Mouse (Mus musculus): ENCODE results near the gene Dgcr6. TPM values are rescaled to one million over a fixed set of nuclear protein-coding genes. Genes with fewer than 3 reads are reported as not detected.
A peak's percentile ranks its signal among the peaks of the same experiment; 100 is the strongest.
"Not testable (repeated sequence)": the region's sequence is repeated elsewhere in the genome, so short reads cannot be mapped to it uniquely, and the experiment has no call there.

Gene Dgcr6
- 77.8 and 78.2 TPM in 2 replicates for polyA plus RNA-seq (2015; fragmentation: Nextera tagmentation; extraction: Ambion mirVana)

- Histone ChIP-seq H3K4me3 (replicated peaks) (no peak within 1 kb of the TSS), H3K4me1 (no peaks in the 10 kb centered on the region), H3K27ac (no peak within 1 kb of the TSS), H3K36me3 (no peaks in the 10 kb centered on the region), H3K4me2 (peak within 1 kb of the TSS; percentile 11; the same call in 1 of the 2 replicates), H3K27me3 (replicated peaks) (peaks cover 5% of the 10 kb centered on the region; the same call in 1 of the 2 replicates), H3K9ac (no peak within 1 kb of the TSS), H3K9me3 (no peaks in the 10 kb centered on the region)
- peak; percentile 71 for ATAC-seq (ENCODE audit: insufficient read depth, low FRiP score, low read depth)
- 11% methylated on average over 11 of the region's 11 CpGs for WGBS
Observed at GRCm38 (mm10) chr16:18052731-18053202, at the start of gene Dgcr6. Gene Dgcr6, plus strand, starts transcription at chr16:18052860.

DNA sequence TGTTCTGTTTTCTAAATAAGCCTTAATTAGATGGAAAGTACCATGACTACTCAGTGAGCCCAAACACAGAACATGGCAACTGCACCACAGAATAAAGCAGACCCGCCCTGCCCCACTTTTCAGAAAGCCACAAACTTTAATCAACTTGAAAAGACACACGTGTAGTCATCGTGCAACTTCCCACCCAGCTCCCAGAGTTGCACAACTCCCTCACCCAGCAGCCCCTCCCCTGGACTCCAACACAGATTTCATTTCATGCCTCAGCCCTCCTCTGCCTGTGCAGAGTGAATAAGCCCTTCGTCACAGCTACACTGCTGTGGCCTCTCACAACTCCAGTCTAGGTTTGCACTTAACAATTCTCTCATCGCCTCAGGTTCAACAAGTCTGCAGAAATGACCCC lies 48.1 kb upstream of the Dgcr6 start:
- Histone ChIP-seq H3K4me3 (replicated peaks) (no peak overlapping the region), H3K9me3 (no peaks in the 10 kb centered on the region), H3K36me3 (no peaks in the 10 kb centered on the region), H3K9ac (no peak overlapping the region), H3K27me3 (replicated peaks) (no peaks in the 10 kb centered on the region), H3K4me1 (no peaks in the 10 kb centered on the region), H3K4me2 (no peak overlapping the region), H3K27ac (no peak overlapping the region)
- 69% methylated on average over 5 of the region's 5 CpGs for WGBS
- no peak for ATAC-seq (ENCODE audit: insufficient read depth, low FRiP score, low read depth)

DNA sequence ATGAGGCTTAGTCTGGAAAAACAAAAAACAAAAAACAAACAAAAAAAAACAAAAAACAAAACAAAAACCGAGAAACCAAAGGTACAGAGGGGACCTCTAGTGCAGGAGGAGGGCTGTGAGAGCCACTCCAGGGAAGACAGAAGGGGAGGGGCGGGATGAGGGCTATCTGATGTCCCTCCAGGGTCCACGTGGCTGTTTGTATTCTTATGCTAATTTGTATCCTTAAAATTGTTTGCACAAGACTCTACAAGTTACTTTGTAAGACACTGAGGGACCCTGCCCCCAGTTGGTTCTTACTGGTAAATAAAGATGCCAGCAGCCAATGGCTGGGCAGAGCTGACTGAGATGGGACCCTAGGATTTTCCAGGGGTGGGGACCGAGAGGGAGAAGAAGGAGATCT lies 45.6 kb upstream of the Dgcr6 start:
- Histone ChIP-seq H3K36me3 (no peaks in the 10 kb centered on the region), H3K4me2 (no peak overlapping the region), H3K4me3 (replicated peaks) (no peak overlapping the region), H3K27ac (no peak overlapping the region), H3K27me3 (replicated peaks) (no peaks in the 10 kb centered on the region), H3K9ac (no peak overlapping the region), H3K9me3 (no peaks in the 10 kb centered on the region), H3K4me1 (no peaks in the 10 kb centered on the region)
- no peak for ATAC-seq (ENCODE audit: insufficient read depth, low FRiP score, low read depth)
- 35% methylated on average over 4 of the region's 4 CpGs for WGBS

- no peaks in the 10 kb centered on the region for H3K36me3 ChIP-seq
- no peak for ATAC-seq (ENCODE audit: insufficient read depth, low FRiP score, low read depth)
- H3K4me2 ChIP-seq, result no peak overlapping the region
- 61% methylated on average over 6 of the region's 6 CpGs for WGBS
- no peaks in the 10 kb centered on the region for H3K9me3 ChIP-seq
- no peak overlapping the region for H3K27ac ChIP-seq
- no peak overlapping the region for H3K9ac ChIP-seq
- H3K4me1 ChIP-seq, result no peaks in the 10 kb centered on the region
- H3K4me3 ChIP-seq (replicated peaks), result no peak overlapping the region
- no peaks in the 10 kb centered on the region for H3K27me3 ChIP-seq (replicated peaks)
Observed at GRCm38 (mm10) chr16:18011101-18011500, 41.6 kb upstream of the Dgcr6 start.

DNA sequence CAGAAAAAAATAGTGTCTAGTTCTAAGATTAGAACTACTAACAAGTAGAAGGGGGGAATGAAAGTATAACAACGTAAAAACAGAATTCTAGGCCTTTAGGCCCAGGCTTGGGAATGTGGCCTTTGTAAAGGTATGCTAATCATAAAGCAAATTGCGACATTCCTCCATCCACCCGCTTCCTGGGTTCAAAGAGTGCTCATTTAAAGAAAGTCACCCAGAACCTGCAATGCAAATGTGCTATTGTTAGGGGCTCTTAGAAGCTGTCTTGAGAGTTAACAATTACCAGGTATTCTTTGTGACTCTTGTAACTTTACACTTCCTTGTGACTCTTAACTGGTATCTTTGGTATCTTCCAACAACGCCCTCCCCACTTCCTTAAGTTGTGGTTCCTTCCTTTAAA lies 36.2 kb upstream of the Dgcr6 start:
- not testable (repeated sequence) for H3K4me3 ChIP-seq (replicated peaks); H3K4me1 ChIP-seq; H3K36me3 ChIP-seq; H3K27ac ChIP-seq; H3K9ac ChIP-seq; H3K4me2 ChIP-seq; H3K9me3 ChIP-seq; H3K27me3 ChIP-seq (replicated peaks); ATAC-seq (ENCODE audit: insufficient read depth, low FRiP score, low read depth)
- 61% methylated on average over 4 of the region's 4 CpGs for WGBS

- no peaks in the 10 kb centered on the region for H3K27me3 ChIP-seq (replicated peaks)
- no peak overlapping the region for H3K27ac ChIP-seq
- no peaks in the 10 kb centered on the region for H3K36me3 ChIP-seq
Observed at GRCm38 (mm10) chr16:18022780-18023557, 29.7 kb upstream of the Dgcr6 start.

GRCm38 (mm10) chr16:18027371-18027770 lies 25.3 kb upstream of the Dgcr6 start:
- ATAC-seq (ENCODE audit: insufficient read depth, low FRiP score, low read depth), result no peak
- Histone ChIP-seq H3K9ac (no peak overlapping the region), H3K36me3 (no peaks in the 10 kb centered on the region), H3K9me3 (no peaks in the 10 kb centered on the region), H3K27me3 (replicated peaks) (no peaks in the 10 kb centered on the region), H3K27ac (no peak overlapping the region), H3K4me3 (replicated peaks) (no peak overlapping the region), H3K4me1 (no peaks in the 10 kb centered on the region), H3K4me2 (no peak overlapping the region)
- WGBS, result 54% methylated on average over 2 of the region's 2 CpGs

More at GRCm38 (mm10) chr16:18022780-18023557, 29.7 kb upstream of the Dgcr6 start:
- Histone ChIP-seq H3K9me3 (no peaks in the 10 kb centered on the region), H3K4me3 (replicated peaks) (no peak overlapping the region), H3K9ac (no peak overlapping the region), H3K4me1 (no peaks in the 10 kb centered on the region), H3K4me2 (no peak overlapping the region)
- peak; percentile 27; the same call in 1 of the 2 replicates for ATAC-seq (ENCODE audit: insufficient read depth, low FRiP score, low read depth)
- 47% methylated on average over 8 of the region's 8 CpGs for WGBS

DNA sequence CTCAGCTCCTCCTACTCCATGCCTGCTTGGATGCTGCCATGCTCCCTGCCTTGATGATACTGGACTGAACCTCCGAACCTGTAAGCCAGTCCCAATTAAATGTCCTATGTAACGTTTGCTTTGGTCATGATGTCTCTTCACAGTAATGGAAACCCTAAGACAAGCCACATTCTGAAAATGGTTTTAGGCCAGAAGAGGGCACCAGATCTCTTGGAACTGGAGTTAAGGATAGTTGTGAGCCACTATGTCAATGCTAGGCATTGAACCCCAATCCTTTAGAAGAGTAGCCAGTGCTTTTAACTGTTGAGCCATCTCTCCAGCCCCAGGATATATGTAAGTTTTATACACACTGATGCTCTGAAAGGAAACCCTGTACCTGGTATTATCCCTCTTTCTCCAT lies 20.9 kb upstream of the Dgcr6 start:
- H3K27me3 ChIP-seq (replicated peaks), result no peaks in the 10 kb centered on the region
- WGBS, result 55% methylated on average over 2 of the region's 2 CpGs
- H3K4me2 ChIP-seq, result no peak overlapping the region
- H3K27ac ChIP-seq, result no peak overlapping the region
- H3K4me1 ChIP-seq, result no peaks in the 10 kb centered on the region
- no peak overlapping the region for H3K9ac ChIP-seq
- no peak for ATAC-seq (ENCODE audit: insufficient read depth, low FRiP score, low read depth)
- H3K9me3 ChIP-seq, result no peaks in the 10 kb centered on the region
- H3K36me3 ChIP-seq, result no peaks in the 10 kb centered on the region
- no peak overlapping the region for H3K4me3 ChIP-seq (replicated peaks)

DNA sequence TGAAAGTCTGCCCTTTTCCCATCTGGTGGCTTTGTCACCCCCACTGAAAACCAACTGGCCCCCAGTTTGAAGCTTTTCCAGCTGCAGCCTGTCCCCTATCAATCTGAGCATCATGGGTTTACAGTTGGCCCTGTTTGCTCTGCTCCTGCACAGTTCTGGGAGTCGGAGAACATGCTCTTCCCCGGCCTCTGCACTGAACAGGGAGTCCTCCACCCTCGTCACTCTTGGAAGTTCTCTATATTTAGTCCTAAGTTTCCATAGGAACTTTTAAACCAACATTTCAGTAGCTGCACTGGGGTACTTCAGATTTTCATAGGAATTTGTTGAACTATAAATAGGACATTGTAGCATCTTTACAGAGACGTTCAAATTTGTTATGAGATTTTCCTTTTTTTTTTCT lies 19.4 kb upstream of the Dgcr6 start:
- Histone ChIP-seq H3K27me3 (replicated peaks) (no peaks in the 10 kb centered on the region), H3K9ac (no peak overlapping the region), H3K9me3 (no peaks in the 10 kb centered on the region), H3K27ac (no peak overlapping the region), H3K4me2 (no peak overlapping the region), H3K4me3 (replicated peaks) (no peak overlapping the region), H3K4me1 (no peaks in the 10 kb centered on the region), H3K36me3 (no peaks in the 10 kb centered on the region)
- no peak for ATAC-seq (ENCODE audit: insufficient read depth, low FRiP score, low read depth)
- 56% methylated on average over 4 of the region's 4 CpGs for WGBS

DNA sequence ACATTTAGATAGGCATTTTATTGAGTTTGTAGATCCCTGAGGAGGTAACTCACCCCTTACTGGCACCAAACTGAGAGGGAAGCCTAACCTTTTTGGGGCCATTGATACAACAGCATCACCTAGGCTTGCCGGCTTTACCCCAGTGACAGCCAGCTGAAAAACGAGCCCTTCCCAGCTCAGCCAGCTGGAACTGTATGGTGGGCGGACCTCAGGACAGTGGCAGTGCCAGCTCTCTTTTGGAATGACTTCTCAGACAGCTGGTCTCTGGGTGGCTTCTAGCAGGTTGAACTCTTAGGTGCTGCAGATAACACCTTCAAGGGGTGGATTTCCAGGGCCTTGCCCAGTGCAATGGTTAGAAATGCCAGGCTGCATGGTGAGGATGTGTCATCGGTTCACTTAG lies 18.4 kb upstream of the Dgcr6 start:
- 74% methylated on average over 4 of the region's 4 CpGs for WGBS
- Histone ChIP-seq H3K4me3 (replicated peaks) (no peak overlapping the region), H3K36me3 (no peaks in the 10 kb centered on the region), H3K27ac (no peak overlapping the region), H3K9me3 (no peaks in the 10 kb centered on the region), H3K9ac (no peak overlapping the region), H3K4me2 (no peak overlapping the region), H3K27me3 (replicated peaks) (no peaks in the 10 kb centered on the region), H3K4me1 (no peaks in the 10 kb centered on the region)
- no peak for ATAC-seq (ENCODE audit: insufficient read depth, low FRiP score, low read depth)

DNA sequence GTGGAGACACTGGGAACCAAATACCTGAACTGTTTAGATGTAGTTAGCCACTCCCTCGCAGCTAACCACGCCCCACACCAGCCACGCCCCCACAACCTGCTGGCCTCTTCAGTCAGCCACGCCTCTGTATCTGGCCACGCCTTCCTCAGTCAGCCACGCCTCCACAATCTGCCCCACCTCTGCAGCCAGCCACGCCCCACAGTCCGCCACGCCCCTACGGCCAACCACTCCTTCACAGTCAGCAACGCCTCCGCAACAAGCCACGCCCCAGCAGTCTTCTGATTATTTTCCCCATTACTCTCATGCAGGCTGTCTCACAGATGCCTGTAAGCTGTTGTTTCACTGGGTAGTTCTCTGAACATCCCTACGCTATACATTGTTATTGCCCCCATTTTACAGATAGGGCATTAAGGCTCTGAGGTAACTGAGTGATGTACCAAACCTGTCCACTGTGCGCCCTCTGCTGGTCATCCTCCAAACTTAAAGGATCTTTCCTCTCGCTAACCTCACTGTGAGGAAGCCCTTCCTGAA lies 16.2 kb upstream of the Dgcr6 start:
- Histone ChIP-seq H3K36me3 (no peaks in the 10 kb centered on the region), H3K27ac (no peak overlapping the region), H3K4me1 (no peaks in the 10 kb centered on the region), H3K4me2 (no peak overlapping the region), H3K9ac (no peak overlapping the region), H3K9me3 (no peaks in the 10 kb centered on the region), H3K4me3 (replicated peaks) (no peak overlapping the region), H3K27me3 (replicated peaks) (no peaks in the 10 kb centered on the region)
- 19% methylated on average over 16 of the region's 16 CpGs for WGBS
- ATAC-seq (ENCODE audit: insufficient read depth, low FRiP score, low read depth), result no peak; the same call in 1 of the 2 replicates

GRCm38 (mm10) chr16:18037025-18037424 lies 15.6 kb upstream of the Dgcr6 start:
- no peaks in the 10 kb centered on the region for H3K9me3 ChIP-seq
- no peak overlapping the region for H3K4me3 ChIP-seq (replicated peaks)
- no peaks in the 10 kb centered on the region for H3K36me3 ChIP-seq
- WGBS, result 47% methylated on average over 9 of the region's 9 CpGs
- H3K4me1 ChIP-seq, result no peaks in the 10 kb centered on the region
- ATAC-seq (ENCODE audit: insufficient read depth, low FRiP score, low read depth), result no peak
- H3K27ac ChIP-seq, result no peak overlapping the region
- H3K9ac ChIP-seq, result no peak overlapping the region
- H3K4me2 ChIP-seq, result no peak overlapping the region
- H3K27me3 ChIP-seq (replicated peaks), result no peaks in the 10 kb centered on the region

Measured in stomach, embryonic 15.5 days (tissue).